Mouse (Mus musculus) adrenal gland, adult 10 weeks (tissue): ENCODE measurements around the gene Lef1. TPM values are rescaled to one million over a fixed set of nuclear protein-coding genes. Genes with fewer than 3 reads are reported as not detected.

Experiments used
- polyA plus RNA-seq: library from polyadenylated mRNA; stranded (reverse); fragments of 350-450 nt; fragmentation: Illumina TruSeq; extraction: RNeasy Lipid Tissue Mini Kit (QIAGEN cat#74804); gene quantifications from one replicate; pipeline ENCODE4 v1.2.3, GENCODE M21; 2014; ENCODE audit warnings: low read depth, low replicate concordance

Lef1 gene
- polyA plus RNA-seq: 7.9 TPM

GRCm38 (mm10) chr3:131110191-131111150 lies at the start of gene Lef1:
TSS of gene Lef1 (plus strand) at chr3:131110471.

GRCm38 (mm10) chr3:131271559-131272373 lies 161.5 kb downstream of the Lef1 start, which contains the start of gene Hadh:
TSS of gene Hadh (minus strand) at chr3:131272101.

Other genes with a start within 250 kb of the Lef1 start
- gene Hadh, start 161.6 kb downstream of the Lef1 start, polyA plus RNA-seq: 275 TPM
- gene Cyp2u1, start 192.8 kb downstream of the Lef1 start, polyA plus RNA-seq: 0.99 TPM